Mouse (Mus musculus) retina, embryonic 14.5 days (tissue): Measurements from ENCODE around the gene Pms2.

Experiments
- DNase-seq: peaks from one replicate; pipeline ENCODE4 v3.0.0-alpha.2; 2015; ENCODE audit warnings: low spot score

Pms2 gene

DNA sequence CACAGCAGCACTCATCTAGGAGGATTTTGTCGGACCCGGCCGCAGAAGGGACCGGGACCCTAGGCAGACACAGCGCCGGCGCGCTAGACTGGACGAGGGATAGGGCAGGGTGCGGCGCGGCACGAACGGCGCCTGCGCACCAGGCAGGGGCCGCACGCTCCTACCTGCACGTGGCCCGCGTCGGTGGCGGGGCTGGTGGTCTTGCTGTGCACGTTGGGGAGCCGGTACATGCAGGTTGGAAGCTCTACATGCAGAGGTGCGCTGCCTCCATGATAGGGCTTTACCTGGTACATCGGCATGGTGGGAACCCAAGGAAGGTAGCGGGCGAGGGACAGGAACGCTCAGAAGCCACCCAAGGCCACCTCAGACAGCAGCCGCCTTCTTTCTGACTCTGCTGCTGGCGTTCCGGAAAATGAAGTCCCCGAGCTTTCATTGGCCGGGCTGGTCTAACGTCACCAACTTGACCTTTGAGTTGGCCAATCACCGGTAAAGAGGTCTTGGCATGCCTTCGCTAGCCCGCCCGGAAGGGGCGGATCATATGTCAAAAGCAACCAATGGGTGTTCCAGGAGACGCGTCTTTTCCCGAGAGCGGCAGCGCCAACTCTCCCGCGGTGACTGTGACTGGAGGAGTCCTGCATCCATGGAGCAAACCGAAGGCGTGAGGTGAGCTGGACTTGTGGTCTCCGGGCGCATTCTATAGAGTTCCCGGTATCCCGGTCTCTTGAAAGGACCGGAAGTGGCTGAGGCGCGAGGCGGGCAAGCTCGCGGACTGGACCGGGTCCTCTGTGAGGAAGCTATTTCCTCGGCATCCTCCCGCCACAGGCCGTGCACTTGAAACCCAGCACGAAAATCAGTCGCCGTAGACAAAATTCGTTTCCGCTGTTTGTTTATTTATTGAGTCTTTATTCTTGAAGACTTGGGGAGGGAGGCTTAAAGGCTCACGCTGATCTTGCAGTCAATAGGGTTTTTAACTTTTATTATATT lies at the start of gene Pms2, which contains the start of gene Aimp2:
Gene Pms2 (plus strand): TSS at position 548 of the 984 bp plus-strand sequence.
Gene Aimp2 (minus strand): TSS at position 431 of the 984 bp plus-strand sequence.
- peak; percentile 98 for DNase-seq

DNA sequence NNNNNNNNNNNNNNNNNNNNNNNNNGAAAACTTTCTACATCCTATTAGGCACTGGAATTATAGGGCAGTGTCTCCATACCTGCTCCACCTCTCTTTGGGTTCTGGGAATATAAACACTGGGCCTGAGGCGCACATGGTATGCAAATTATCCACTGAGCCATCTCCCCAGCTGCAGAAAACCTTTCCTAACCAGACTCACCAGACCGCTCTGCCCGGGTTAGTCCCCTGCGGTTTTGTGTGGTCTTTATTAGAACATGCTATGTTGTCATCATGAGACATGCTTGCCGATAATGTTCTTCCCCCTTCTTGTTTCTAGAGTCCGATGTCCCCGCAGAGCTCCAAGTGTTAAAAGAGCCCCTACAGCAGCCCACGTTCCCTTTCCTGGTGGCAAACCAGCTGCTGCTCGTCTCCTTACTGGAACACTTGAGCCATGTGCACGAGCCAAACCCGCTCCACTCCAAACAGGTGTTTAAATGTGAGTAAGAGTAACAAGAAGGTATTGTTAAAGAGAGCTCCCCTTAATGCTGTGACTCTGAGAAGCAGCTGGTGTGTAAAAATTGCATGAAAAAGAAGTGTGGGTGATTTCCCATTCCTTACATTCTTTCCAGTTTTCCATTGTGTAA lies 38.1 kb upstream of the Pms2 start:
- DNase-seq, result no peak

DNA sequence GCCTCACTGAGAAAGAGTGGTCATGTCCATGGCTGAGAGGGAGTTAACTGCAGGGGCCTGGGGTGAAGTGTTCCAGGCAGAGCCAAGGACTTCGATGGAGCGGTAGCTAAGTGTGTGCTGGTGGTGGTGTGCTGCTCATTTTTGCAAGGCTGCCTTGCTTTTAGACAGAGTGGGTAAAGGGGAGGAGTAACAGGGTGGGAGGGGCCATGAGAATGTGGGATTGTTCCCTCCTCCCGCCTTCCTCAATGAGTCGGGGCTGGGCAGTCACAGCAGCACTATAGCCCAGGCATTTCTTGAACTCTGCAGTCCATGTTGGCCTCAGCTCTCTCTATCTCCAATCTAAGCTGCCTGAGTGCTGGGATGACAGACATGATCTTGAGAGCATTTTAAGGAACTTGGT lies 35.2 kb upstream of the Pms2 start:
- DNase-seq, result no peak

DNA sequence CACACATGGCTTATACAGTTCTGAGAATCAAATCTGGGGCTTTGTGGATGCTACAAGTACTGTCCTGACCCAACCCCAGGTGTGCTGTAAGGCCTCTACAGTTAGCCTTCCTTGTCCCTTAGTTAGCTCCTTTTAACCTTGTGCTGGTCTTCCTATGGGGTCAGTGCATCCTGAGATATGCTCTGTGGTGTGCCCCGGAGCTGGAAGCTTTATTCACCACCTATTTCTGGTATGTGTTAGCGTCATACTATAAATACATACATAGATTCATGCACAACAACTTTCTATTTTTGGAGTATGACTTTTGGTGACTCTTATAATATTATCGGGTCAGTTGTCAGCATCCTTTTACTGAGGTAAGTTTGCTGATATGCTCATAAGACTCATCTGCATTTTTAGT lies 24.5 kb upstream of the Pms2 start:
- no peak for DNase-seq

DNA sequence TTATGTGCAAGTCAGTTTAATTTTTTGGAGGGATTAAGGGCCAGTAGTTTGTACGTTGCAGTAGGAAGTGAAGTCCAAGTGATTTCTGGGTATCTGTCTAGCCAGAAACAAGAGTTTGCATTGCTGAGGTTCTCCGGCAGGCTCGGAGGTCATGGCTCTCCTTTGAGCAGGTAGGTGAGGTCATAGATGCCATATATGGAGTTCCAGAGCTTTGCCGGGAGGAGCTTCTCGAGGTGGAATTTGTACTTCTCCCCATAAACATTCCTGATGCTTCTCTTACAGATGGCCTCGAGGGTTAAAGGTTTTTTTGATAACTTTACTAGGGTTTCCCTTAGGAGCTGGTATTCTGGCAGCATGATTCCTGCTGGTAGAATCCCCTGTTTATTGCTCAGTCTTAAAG lies 19.0 kb upstream of the Pms2 start:
- no peak for DNase-seq

DNA sequence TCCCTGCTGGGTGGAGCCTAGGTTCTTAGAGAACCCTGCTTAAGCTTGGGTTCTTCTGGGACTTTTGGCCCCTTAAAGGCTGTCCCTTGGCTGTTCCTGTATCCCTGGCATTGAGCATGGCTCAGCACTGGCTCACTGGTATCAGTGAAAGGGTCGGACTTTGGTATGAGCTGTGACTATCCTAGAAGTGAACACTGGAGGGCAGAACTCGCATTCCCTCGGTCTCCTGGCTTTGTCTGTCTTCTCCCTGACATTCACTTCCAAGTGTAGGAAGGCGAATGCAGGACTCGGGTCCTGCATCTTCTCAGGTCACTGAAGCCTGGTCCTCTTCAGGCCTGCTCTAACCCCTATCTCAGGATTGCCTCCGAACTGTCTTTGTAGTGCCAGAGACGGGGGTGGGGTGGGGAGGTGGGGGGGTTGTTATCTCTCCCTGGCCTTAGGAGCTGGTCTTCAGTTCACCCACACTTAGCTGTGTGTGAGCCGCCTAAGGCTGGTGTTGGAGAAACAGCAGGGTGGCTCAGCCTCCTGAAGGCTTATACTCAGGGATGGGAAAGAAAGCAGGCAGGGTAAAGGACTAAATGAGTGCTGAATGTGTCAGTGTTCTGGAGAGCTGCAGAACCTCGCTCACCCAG lies 17.4 kb upstream of the Pms2 start:
- no peak for DNase-seq

DNA sequence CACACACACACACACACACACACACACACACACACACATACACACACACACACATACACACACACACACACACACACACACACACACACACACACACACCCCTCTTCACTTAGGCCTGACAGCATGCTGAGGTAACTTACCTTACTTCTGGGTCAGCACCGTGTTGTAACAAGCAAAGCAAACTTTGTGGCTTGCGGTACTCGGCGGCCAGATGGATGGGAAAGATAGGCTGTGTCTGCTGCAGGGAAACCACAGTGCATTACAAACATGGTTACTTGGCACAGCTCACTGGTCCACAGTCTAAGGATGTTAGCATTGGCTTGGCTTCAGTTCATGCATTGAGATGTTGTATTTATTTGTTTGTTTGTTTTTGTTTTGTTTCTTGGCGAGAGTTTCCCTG lies 16.4 kb upstream of the Pms2 start:
- DNase-seq, result no peak

DNA sequence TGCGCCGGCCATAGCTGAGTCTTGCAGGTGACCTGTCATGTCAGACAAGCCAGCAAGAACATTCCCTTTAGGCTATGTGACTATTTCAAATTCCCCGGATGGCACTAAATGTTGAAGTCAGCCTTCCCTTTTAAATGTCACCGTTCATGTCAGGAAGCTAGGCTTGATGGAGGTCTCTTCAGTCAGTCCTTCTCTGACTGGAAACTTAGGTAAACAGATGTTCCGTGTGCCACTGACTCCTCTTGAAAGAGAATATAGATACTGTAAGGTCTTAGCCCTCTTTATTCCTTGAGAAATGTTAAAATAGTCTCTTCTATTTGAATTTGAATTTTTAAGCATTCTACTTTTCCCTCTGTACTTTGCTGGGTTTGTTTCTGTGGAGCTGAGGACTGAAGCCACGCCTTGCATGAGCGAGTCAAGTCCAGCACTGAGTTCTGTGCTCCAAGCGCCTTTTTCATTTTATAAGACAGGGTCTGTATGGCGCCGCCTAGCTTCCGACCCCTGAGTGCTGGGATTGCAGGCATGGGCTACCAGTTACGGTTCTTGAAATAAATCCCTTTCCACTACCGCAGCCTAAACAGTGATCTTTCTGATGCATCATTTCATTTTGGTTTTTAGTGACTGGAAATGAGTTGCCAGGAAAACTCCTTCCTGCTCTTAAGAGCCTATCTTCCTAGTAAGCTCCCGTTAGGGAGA lies 12.0 kb upstream of the Pms2 start, which contains the start of gene Ankrd61:
Gene Ankrd61 (minus strand): TSS at position 51 of the 696 bp plus-strand sequence.
- no peak for DNase-seq

DNA sequence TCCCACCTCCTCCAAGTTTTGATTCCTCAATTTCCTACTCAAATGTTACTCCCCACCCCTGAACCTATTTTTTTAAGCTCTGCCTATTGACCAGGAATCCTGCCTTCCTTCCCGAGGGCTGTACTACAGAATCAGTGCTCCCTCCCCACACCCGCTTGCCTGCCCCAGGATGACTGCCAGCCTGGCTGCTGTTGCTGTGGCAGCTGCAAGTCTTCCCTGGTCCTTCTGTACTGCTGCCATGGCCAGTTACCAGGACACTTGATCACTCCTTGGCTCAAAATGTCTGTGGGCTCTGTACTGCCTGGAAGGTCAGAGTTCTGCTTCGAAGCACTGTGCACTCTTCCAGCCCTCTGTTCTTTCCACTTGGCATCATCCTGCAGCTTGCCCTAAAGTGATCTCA lies 7.7 kb upstream of the Pms2 start:
- DNase-seq, result no peak

DNA sequence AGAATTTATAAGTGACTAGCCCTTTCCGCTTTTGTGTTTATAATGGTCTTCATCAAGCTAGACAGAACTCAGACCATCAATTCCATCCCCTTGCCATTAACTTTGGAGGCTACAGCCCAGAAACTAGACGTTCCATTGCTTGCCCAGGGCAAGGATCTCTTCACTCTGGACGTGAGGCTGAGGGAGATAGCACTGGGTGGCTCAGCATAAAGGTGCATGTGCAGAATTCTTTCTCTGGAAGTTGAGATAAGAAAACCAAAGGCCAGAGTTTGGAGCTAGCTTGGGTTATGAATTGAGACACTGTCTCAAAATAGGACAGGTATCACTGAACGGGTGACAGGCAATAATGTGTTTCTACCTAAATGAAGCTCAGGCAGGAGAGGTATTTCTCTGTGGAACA lies 6.0 kb upstream of the Pms2 start:
- no peak for DNase-seq

DNA sequence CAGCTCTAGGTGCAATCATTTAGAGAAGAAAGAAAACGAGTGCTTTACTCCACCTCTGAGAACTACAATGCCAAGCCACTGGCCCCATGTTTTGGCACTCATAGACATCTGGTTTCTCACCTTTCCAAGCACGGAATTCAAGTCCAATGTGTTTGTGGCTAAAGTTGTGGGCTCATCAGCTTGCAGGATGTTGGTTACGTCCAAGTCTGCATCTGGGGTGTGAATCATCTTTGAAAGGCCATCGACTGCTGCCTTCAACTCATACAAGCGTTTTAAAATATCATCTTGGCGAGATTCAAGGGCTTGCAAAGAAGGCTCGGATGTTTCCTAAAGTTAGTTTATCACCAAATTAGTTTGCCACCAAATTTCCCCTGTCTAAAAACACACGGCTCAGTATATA lies 3.3 kb upstream of the Pms2 start:
- DNase-seq, result no peak

DNA sequence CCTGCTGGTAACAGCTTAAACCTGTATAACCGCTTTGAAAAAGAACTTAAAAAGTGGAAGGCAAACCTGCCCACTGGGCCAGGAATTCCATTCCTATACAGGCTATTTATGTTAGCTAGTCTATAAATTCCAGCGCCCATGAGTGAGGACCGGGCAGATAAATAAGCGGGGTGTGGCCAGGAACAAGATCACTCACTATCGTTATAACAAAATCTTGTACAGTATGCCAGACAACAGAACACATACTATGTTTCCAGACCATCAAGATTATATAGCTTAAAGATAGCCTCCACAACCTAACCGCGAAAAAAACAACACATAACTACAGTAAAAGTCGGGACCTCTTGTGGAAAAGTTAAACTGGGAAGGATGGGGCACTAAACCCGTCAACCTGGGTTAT lies 838 bp upstream of the Pms2 start:
- DNase-seq, result no peak

DNA sequence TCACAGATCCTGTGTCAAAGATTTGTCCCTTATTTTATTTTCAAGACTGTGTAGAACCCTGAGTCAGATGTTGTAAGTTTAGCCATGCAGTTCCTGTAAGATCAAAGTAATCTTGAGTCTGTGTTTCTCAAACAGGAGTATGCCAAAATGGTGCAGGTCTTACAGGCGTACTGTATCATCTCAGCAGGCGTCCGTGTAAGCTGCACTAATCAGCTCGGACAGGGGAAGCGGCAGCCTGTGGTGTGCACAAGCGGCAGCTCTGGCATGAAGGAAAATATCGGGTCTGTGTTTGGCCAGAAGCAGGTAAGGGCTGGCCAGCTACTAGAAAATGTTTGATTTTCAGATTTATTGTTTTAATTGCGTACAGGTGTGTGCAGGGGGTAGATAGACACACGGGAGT lies 6.5 kb downstream of the Pms2 start:
- no peak for DNase-seq

DNA sequence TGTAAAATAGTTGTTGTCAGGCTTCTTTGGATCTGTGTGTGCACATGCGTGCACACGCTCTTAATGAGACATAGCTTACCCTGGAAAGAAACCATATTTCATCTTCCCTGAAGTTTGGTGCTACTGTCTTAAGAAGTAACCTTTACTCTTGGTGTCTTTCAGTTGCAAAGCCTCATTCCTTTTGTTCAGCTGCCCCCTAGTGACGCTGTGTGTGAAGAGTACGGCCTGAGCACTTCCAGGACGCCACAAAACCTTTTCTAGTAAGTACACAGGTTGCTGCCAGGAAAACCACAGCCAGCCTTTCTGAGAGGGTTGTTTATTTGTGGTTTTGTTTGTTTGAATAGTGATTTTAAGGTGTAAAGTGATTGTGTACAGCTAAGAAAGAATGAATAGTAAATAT lies 7.7 kb downstream of the Pms2 start:
- peak; percentile 61 for DNase-seq

DNA sequence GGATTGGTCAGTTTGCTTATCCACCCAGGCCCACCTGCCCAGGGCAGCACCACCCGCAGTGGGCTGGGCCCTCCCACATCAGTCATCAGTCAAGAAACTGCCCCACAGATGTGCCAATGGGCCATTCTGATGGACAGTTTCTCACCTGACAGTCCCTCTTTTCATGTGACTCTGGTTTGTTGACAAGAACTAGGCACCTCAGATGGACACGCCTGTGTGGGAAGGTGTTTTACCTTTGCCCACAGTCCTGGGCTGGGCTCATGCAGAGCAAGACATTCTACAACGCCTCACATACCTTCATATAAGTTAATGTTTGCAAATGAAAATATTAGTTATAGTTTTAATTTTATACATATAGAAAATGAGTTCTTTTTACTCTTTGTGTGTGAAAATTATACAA lies 8.4 kb downstream of the Pms2 start:
- DNase-seq, result no peak

DNA sequence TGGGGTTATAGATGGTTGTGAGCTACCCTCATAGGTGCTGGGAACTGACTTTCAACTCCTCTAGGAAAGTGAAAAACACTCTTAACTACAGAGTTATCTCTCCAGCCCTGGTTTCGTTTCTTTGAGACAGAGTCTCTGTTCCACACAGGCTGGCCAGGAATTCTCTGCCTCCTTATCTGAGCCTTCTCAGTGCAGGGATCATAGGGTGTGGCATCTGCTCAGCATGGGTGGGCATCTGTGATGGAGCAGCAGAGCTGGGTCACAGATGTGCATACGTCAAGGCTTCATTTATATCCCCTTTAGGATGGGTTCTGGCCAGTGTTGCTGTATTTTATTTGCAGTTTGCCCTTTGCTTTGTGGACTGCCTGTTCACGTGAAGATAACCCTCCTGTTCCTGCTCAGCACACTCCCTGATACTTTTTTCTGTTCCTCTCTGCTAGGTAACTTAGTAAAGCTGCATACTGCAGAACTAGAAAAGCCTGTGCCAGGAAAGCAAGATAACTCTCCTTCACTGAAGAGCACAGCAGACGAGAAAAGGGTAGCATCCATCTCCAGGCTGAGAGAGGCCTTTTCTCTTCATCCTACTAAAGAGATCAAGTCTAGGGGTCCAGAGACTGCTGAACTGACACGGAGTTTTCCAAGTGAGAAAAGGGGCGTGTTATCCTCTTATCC lies 15.2 kb downstream of the Pms2 start:
- DNase-seq, result no peak

DNA sequence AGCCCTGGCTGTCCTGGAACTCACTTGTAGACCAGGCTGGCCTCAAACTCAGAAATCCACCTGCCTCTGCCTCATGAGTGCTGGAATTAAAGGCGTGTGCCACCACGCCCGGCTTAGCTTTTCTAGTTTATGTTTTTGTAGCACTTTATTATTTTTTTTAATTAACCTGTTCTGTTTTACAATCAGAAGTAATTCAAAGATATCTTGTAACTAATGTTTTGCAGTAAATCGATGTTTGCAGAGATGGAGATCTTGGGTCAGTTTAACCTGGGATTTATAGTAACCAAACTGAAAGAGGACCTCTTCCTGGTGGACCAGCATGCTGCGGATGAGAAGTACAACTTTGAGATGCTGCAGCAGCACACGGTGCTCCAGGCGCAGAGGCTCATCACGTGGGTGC lies 18.1 kb downstream of the Pms2 start, which contains the start of gene Gm42421:
Gene Gm42421 (plus strand): TSS at position 301 of the 400 bp plus-strand sequence.
- no peak for DNase-seq

DNA sequence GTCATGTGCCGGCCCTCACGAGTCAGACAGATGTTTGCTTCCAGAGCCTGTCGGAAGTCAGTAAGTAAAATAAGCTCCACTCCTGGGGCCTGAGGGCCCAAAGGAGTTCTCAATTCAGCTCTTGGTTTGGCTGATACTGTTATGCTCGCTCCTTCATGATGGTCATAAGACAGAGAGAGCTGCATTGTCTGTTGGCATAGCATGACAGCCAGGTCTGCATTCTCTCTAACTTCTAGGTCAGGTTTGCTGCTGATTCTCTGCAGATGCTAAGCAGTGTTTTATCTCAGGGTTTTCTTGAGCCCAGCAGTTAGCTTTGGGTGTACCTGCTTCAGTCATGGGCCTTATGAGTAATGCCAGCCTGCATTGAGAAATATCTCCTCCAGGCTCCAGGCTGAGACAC lies 19.5 kb downstream of the Pms2 start:
- DNase-seq, result no peak

DNA sequence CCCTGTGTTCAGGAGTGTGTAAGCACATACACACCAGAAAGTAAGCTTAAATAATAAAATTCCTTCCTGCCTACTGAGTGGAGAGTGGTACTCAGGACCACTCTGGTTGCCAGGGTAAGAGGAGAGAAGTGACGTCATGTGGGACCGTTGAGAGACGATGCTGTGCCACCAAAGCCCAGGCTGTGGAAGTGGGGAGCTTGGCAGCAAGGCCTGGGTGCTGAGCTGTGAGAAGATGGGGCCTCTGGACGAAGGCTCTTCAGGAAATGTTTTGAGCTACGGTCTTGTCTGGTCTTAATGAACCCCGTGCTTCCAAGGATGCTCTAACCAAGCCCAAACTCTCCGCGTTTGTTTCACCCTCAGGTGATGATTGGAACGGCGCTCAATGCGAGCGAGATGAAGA lies 20.9 kb downstream of the Pms2 start:
- no peak for DNase-seq

DNA sequence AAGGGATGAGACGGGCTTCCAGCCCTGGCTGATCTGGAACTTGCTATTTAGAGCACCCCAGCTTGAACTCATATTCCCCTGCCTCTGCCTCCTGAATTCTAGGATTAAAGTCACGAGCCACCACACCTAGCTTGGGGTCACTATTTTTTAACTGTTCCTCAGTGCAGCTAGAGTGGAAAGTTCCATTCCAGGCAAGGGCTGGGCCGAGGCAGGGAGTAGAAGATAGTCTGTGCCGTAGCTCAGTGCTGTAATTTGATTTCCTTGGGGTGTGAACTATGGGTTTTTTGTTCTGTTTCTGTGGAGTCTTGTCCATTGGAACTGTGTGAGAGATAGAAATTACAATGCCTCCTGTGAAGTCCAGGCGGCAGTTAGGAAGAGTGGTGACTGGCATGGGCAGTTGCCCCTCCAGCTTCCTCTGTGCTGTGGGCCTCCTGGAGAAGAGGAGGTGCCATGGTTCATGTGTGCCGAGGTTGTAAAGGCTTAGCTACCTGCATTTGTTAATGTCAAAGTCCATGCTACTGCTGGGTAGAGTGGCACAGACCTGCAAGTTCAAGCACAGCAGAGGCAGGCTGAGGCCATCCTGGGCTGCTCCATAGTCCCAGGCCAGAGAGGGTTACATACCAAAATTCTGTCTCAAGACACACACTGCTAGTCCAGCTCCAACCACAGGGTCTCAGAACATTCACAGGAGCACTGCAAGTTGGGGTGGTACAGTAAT lies 22.3 kb downstream of the Pms2 start:
- DNase-seq, result no peak

DNA sequence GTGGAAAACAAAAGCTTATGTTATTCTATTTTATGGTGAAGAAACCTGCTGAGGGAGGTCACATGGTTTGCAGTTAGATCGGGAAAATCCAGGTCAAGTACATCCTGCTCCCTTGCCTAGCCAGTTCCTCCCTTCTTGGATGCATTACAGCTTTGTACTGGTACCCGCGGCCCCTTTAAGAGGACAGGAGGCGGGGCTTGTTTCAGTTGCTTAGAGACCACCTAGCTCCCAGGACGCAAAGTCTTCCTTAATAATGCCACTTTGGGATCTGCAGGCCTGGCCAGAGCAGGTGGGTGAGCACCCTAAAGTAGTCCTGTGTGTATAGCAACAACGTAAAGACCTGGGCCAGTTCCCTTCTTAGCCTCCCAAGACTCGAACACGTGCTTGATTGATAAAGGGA lies 23.1 kb downstream of the Pms2 start, which contains the start of gene Rsph10b:
Gene Rsph10b (plus strand): TSS at position 205 of the 400 bp plus-strand sequence.
- DNase-seq, result peak; percentile 28
